Mouse (Mus musculus): Measurements from ENCODE around the gene Gm12216. TPM values are rescaled to one million over a fixed set of nuclear protein-coding genes. Genes with fewer than 3 reads are reported as not detected.

Gm12216 gene
- total and polyA plus RNA-seq, 3 experiments = not detected

DNA sequence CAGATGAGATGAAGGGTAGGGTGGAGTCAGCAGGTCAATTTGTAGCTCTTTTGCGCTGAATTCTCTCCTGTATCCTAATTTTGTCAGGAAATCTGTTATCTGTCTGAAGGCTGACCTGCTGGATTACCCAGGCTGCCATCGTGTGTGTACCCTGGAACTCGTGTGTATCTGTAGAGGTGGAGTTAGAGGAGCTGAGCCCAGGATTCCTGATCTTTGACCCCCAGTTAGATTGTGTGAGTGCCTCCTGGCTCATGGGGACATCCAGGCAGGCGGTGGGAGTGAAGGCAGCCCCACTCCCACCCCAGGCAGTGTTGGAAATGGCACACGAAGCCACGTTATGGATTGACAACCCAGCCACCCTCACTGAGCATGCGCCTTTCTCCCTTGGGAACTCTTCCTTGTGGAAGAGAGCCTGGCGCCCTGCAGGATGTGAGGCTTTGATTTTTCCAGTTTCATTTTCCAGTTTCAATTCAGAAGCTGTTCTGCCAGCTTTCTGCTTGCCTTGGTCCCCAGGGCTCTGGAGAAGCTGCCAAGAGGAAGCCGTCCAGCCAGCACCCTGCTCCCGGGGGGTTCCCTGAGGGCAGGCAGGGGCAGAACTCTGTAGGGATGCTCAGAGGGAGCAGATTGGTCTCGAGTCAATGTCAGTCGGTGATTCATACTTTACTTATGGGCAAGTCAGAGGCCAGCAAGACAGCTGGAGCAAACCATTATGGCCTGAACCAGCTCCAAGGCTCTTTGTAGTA, 62.5 kb downstream of the Gm12216 start:
- Histone ChIP-seq H3K9me3 (replicated peaks; ENCODE audit: insufficient read depth, low read length) (no peaks in the 10 kb centered on the region), H3K27ac (ENCODE audit: control insufficient read depth, low read depth, low read length) (no peak overlapping the region), H3K27me3 (ENCODE audit: control insufficient read depth in 1 of 2, insufficient read depth in 2 of 2, low read length in 2 of 2) (no peaks in the 10 kb centered on the region; a peak in 2 of 4 replicates), H3K36me3 (ENCODE audit: control insufficient read depth in 1 of 2, insufficient read depth in 2 of 2, low read length in 2 of 2) (no peaks in the 10 kb centered on the region), H3K4me3 (ENCODE audit: control insufficient read depth in 1 of 2, insufficient read depth in 1 of 2, low read depth in 2 of 2, low read length in 2 of 2) (no peak overlapping the region), H3K4me1 (ENCODE audit: control insufficient read depth in 1 of 2, insufficient read depth in 2 of 2, low read length in 2 of 2) (no peaks in the 10 kb centered on the region), H3K79me2 (ENCODE audit: control insufficient read depth, insufficient read depth, low read length, poor library complexity) (no peaks in the 10 kb centered on the region), H3K9ac (ENCODE audit: control insufficient read depth, low read depth, low read length, poor library complexity, severe bottlenecking) (no peak overlapping the region)
- no peak for TF ChIP-seq MAX (IDR thresholded peaks at IDR 0.05; ENCODE audit: low read length)
- no peak for TF ChIP-seq RCOR1 (IDR thresholded peaks at IDR 0.05; ENCODE audit: low read depth, low read length)
- TF ChIP-seq POLR2AphosphoS5 (IDR thresholded peaks at IDR 0.05; ENCODE audit: borderline replicate concordance, low read depth, low read length) = no peak
- TF ChIP-seq TCF12 (IDR thresholded peaks at IDR 0.05; ENCODE audit: low read depth, low read length) = no peak
- TF ChIP-seq NELFE (IDR thresholded peaks at IDR 0.05; ENCODE audit: low read depth, low read length) = no peak
- TF ChIP-seq E2F4 (IDR thresholded peaks at IDR 0.05; ENCODE audit: borderline replicate concordance, low read depth, low read length) = no peak
- TF ChIP-seq MYC (IDR thresholded peaks at IDR 0.05; ENCODE audit: low read depth, low read length) = no peak
- no peak for TF ChIP-seq MAZ (IDR thresholded peaks at IDR 0.05; ENCODE audit: low read depth, low read length)
- no peak for TF ChIP-seq GATA1 (IDR thresholded peaks at IDR 0.05; ENCODE audit: low read depth, low read length)
- no peak for TF ChIP-seq RAD21 (IDR thresholded peaks at IDR 0.05; ENCODE audit: low read depth, low read length)
- TF ChIP-seq ZNF384 (IDR thresholded peaks at IDR 0.05; ENCODE audit: low read depth, low read length) = no peak
- DNase-seq (ENCODE audit: low read depth, low spot score) = no peak

DNA sequence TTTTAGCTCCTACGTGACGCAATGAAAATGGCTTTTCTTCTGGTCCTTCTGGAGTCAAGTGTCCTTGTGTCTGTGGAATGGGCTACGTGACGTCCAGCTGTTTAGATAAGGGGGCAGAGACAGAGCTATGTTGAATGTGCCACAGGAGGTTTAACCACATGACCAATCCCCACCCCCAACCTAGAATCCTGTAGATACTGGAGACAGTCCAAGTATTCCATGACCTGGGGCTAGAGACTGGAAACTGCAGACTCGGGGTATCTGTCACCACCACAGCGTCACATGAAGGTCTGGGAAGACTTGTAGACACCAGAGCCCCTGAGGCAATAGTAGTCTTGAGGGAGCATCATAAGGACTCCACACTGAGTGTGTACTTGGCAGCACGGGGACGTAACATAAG, 63.2 kb downstream of the Gm12216 start:
- Histone ChIP-seq H3K4me1 (ENCODE audit: control insufficient read depth in 1 of 2, insufficient read depth in 2 of 2, low read length in 2 of 2) (no peaks in the 10 kb centered on the region), H3K4me3 (ENCODE audit: control insufficient read depth in 1 of 2, insufficient read depth in 1 of 2, low read depth in 2 of 2, low read length in 2 of 2) (no peak overlapping the region)
- no peak for DNase-seq (ENCODE audit: low read depth, low spot score)

More for the DNA sequence above, 63.2 kb downstream of the Gm12216 start:
- no peak overlapping the region for H3K9ac ChIP-seq (ENCODE audit: control insufficient read depth, low read depth, low read length, poor library complexity, severe bottlenecking)
- no peaks in the 10 kb centered on the region for H3K79me2 ChIP-seq (ENCODE audit: control insufficient read depth, insufficient read depth, low read length, poor library complexity)
- H3K27me3 ChIP-seq (ENCODE audit: control insufficient read depth in 1 of 2, insufficient read depth in 2 of 2, low read length in 2 of 2) = no peaks in the 10 kb centered on the region; a peak in 2 of 4 replicates
- no peak for TF ChIP-seq JUND (IDR thresholded peaks at IDR 0.05; ENCODE audit: low read depth, low read length)
- TF ChIP-seq NRF1 (IDR thresholded peaks at IDR 0.05; ENCODE audit: insufficient read depth, low read depth, low read length, poor library complexity, severe bottlenecking) = no peak
- no peak for TF ChIP-seq ZNF384 (IDR thresholded peaks at IDR 0.05; ENCODE audit: low read depth, low read length)
- no peak overlapping the region for H3K27ac ChIP-seq (ENCODE audit: control insufficient read depth, low read depth, low read length)
- no peaks in the 10 kb centered on the region for H3K9me3 ChIP-seq (replicated peaks; ENCODE audit: insufficient read depth, low read length)
- no peaks in the 10 kb centered on the region for H3K36me3 ChIP-seq (ENCODE audit: control insufficient read depth in 1 of 2, insufficient read depth in 2 of 2, low read length in 2 of 2)
